Mouse (Mus musculus) intestine, postnatal 0 days (tissue): Measurements from ENCODE around the gene Zswim4. TPM values are rescaled to one million over a fixed set of nuclear protein-coding genes. Genes with fewer than 3 reads are reported as not detected.

Source experiments
- ATAC-seq: fragments of 200-750 bp; cut with Nextera tagmentation; 2 replicates; pipeline ENCODE4 v1.8.0; 2017; ENCODE audit warnings: mild to moderate bottlenecking, moderate TSS enrichment, moderate library complexity
- H3K27ac ChIP-seq: fragments of 300-500 bp; sonication (generic); 2 replicates; pipeline ENCODE4 v1.5.1; 2014; ENCODE audit warnings: mild to moderate bottlenecking, low read depth, low read length, moderate library complexity
- H3K27me3 ChIP-seq: fragments of 300-500 bp; sonication (generic); replicated peaks from 2 replicates; pipeline ENCODE4 v1.6.1; 2014; ENCODE audit warnings: low read length, mixed read lengths; ENCODE audit not compliant: control insufficient read depth, insufficient read depth
- H3K36me3 ChIP-seq: fragments of 300-500 bp; sonication (generic); 2 replicates; pipeline ENCODE4 v1.6.1; 2014; ENCODE audit warnings: mild to moderate bottlenecking, moderate library complexity; ENCODE audit not compliant: control insufficient read depth, insufficient read depth
- H3K4me1 ChIP-seq: fragments of 300-500 bp; sonication (generic); replicated peaks from 2 replicates; pipeline ENCODE4 v1.6.1; 2014; ENCODE audit warnings: antibody characterized with exemption, low read length, mixed read lengths; ENCODE audit not compliant: control insufficient read depth, insufficient read depth
- H3K4me2 ChIP-seq: fragments of 300-500 bp; sonication (generic); replicated peaks from 2 replicates; pipeline ENCODE4 v1.6.1; 2014; ENCODE audit warnings: low read depth, mild to moderate bottlenecking, moderate library complexity
- H3K4me3 ChIP-seq: fragments of 300-500 bp; sonication (generic); 2 replicates; pipeline ENCODE4 v1.5.1; 2014; ENCODE audit warnings: low read depth, low read length
- H3K9ac ChIP-seq: fragments of 300-500 bp; sonication (generic); 2 replicates; pipeline ENCODE4 v1.6.1; 2014; ENCODE audit warnings: mild to moderate bottlenecking, low read depth, low read length
- H3K9me3 ChIP-seq: fragments of 300-500 bp; sonication (generic); 2 replicates; pipeline ENCODE4 v1.6.1; 2016; ENCODE audit warnings: mixed run types; ENCODE audit not compliant: control insufficient read depth
- CTCF ChIP-seq: sonication (generic); IDR thresholded peaks from 2 replicates; pipeline ENCODE4 v1.5.1; 2016; ENCODE audit warnings: low read depth, mild to moderate bottlenecking, control low read depth, antibody characterized with exemption, moderate library complexity
- WGBS: fragments of 180-500 bp; shearing (Covaris S2); extraction: QIAGEN DNeasy Blood & Tissue Kit; methylation state at CpG from one replicate; pipeline ENCODE4 v1.1.7; 2014; 5-methylcytosine and 5-hydroxymethylcytosine counted together
- polyA plus RNA-seq: library from polyadenylated mRNA; unstranded; fragments of >200 nt; fragmentation: Nextera tagmentation; extraction: Ambion mirVana; gene quantifications from 2 replicates; pipeline ENCODE4 v1.2.1, GENCODE M21; 2015

Gene Zswim4
- polyA plus RNA-seq, 1 experiment from 2014 or later, result 3.7 TPM

DNA sequence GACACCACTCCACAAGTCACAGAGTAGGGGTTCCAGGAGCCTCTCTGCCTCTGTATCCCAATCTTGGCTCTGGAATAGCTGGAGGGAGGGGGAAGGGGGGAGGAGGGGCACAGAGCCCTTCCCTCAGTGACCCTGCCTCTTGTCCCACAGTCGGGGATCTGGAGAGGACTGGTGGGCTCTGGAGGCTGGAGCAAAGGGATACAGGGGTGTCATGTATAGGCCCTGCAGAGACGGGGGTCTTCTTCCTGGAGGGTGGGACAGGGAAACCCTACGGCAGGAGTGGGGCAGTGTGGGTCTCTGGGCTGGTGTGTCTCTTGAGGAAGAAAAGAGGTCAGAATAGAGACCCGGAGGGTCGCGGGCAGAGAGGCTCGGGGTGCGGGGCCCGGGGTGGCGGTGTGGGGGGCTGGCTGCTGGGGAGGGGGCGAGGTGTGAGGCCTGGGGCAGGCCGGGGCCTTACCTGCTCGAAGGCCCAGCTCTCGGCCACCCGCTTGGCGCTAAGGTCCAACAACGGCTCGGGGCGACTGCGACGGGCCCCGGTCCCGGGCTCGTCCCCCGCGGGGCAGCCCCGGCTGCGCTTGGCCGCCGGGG, 351 bp downstream of the Zswim4 start:
- Histone ChIP-seq H3K36me3 (no peaks in the 10 kb centered on the region), H3K4me2 (peak overlapping the region; percentile 96), H3K27me3 (no peaks in the 10 kb centered on the region), H3K4me1 (0 out of 2 replicates have a peak, but pooled peaks cover 6% of the 10 kb centered on the region), H3K27ac (peak overlapping the region; percentile 29; the same call in 1 of the 2 replicates), H3K9me3 (no peaks in the 10 kb centered on the region), H3K9ac (peak overlapping the region; percentile 89), H3K4me3 (peak overlapping the region; percentile 89)
- peak; percentile 11 for ATAC-seq
- under 1% methylated on average over 27 of the region's 30 CpGs for WGBS
- no peak for TF ChIP-seq CTCF

DNA sequence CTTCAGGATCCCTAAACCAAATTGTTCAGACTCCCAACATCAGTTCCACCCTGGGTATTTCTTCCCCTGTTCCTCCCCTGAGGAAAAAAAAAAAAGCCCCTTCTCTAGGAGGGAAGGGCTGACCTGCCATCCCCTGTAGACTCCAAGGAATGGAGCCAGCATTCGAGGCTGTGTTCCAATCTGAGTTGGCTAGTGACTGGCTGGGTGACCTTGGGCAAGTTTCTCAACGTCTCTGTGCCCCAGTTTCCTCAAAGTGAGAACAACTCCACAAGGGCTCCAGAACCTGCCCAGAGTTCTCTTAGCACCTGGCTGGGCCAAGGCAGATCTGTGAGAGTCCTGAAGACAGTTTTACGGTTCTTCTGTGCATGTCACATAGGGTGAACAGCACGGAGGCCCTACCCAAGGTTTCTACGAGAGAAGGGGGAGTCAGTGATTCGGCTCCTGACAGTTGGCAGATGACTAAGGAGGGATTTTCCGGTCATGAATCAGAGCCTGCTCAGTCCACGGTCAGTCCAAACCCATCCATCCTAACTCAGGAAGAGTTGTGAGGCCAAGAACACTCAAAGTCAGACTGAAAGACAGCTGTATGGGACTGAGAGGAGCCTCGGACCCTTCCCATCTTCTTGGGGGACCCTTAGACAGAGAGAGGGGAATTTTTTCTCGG, 977 bp downstream of the Zswim4 start:
- WGBS, result 12% methylated on average over 10 of the region's 10 CpGs
- Histone ChIP-seq H3K27me3 (no peaks in the 10 kb centered on the region), H3K27ac (no peak overlapping the region), H3K4me1 (0 out of 2 replicates have a peak, but pooled peaks cover 6% of the 10 kb centered on the region), H3K4me2 (peak overlapping the region; percentile 96), H3K9me3 (no peaks in the 10 kb centered on the region), H3K9ac (peak overlapping the region; percentile 89), H3K4me3 (peak overlapping the region; percentile 89), H3K36me3 (peaks cover 2% of the 10 kb centered on the region)
- no peak for ATAC-seq
- no peak for TF ChIP-seq CTCF

DNA sequence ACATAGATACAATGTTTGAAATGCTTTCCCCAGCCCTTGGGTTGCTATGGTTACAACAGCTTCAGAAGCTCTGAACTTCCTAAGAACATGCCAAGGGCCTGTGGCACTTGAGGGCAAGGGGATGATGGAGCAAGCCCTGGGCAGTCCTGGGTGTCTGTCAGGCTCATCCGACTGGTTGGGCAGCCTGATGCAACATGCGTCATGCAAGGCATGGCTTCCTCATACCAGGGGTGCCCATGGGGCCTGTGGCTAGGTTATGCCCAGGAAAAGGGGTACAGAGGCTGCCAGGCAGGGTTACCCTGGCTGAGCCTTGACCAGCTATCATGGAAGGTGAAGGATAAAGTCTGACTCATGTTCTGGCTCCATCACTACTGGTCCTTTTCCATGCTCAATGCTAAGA, 3.8 kb downstream of the Zswim4 start:
- no peak overlapping the region for H3K4me2 ChIP-seq
- WGBS, result 91% methylated on average over 2 of the region's 2 CpGs
- H3K27me3 ChIP-seq, result no peaks in the 10 kb centered on the region
- H3K4me3 ChIP-seq, result no peak overlapping the region
- no peaks in the 10 kb centered on the region for H3K9me3 ChIP-seq
- H3K27ac ChIP-seq, result no peak overlapping the region
- H3K9ac ChIP-seq, result no peak overlapping the region
- no peak for TF ChIP-seq CTCF
- H3K4me1 ChIP-seq, result 0 out of 2 replicates have a peak, but pooled peaks cover 6% of the 10 kb centered on the region
- H3K36me3 ChIP-seq, result peaks cover 31% of the 10 kb centered on the region
- no peak for ATAC-seq

DNA sequence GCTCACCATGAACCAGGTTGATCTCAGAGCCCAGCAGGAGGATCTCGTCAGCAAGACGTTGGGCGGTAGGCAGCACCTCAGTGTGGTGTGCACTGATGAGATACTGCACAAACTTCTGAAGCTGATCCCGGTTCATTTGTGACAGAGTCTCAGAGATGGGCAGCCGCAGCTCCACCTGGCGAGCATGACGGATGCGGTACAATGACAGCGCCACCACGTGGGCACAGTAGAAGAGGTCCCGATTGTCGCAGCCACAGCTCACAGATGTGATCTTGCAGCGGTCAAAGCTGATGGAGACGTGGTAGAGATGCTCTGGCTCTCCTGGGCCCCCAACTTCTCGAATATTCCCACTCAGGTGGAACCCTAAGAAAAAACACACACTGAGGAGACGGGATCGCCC, 6.1 kb downstream of the Zswim4 start:
- Histone ChIP-seq H3K9me3 (no peaks in the 10 kb centered on the region), H3K36me3 (peaks cover 53% of the 10 kb centered on the region), H3K4me2 (no peak overlapping the region), H3K27ac (no peak overlapping the region), H3K9ac (no peak overlapping the region), H3K27me3 (no peaks in the 10 kb centered on the region), H3K4me3 (no peak overlapping the region), H3K4me1 (no peaks in the 10 kb centered on the region)
- TF ChIP-seq CTCF, result peak; percentile 57
- ATAC-seq, result no peak
- 82% methylated on average over 17 of the region's 17 CpGs for WGBS

DNA sequence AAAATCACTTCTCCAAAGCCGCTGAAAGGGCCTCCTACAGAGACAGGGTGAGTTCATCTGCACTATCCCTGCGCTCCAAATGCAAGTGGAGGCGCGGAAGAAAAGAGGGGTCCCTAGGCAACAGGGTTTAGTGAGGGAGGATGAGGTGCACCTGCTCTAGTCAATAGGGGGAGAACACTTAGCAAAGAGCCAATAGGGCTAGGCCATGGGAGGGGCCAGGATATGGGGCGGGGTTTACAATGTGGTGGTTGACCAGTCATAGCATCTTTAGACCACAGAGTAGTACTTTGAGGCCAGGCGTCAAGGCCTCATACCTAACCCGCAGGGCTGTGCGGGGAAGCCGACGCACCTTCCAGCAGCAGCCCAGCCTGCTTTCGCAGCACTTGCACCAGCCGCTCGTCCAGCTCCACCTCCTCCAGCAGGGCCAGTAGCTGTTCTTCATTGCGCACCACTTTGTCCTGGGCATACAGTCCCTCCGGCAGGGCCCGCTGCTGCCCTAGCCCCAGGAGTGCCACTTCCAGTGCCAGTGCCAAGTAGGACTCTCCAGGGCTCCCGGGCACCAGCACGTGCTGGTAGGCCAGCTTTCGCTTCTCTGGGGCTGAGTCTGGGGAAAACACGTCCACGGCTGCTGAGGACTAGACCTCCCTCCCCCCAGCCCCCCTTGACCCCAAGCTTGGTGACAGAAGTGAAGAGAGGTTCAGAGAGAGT, 13.4 kb downstream of the Zswim4 start:
- ATAC-seq, result no peak
- peaks cover 64% of the 10 kb centered on the region for H3K36me3 ChIP-seq
- H3K9ac ChIP-seq, result no peak overlapping the region
- no peak for TF ChIP-seq CTCF
- 88% methylated on average over 21 of the region's 21 CpGs for WGBS
- no peak overlapping the region for H3K4me2 ChIP-seq
- no peaks in the 10 kb centered on the region for H3K4me1 ChIP-seq
- no peaks in the 10 kb centered on the region for H3K27me3 ChIP-seq
- no peak overlapping the region for H3K4me3 ChIP-seq
- H3K9me3 ChIP-seq, result no peaks in the 10 kb centered on the region
- no peak overlapping the region for H3K27ac ChIP-seq

DNA sequence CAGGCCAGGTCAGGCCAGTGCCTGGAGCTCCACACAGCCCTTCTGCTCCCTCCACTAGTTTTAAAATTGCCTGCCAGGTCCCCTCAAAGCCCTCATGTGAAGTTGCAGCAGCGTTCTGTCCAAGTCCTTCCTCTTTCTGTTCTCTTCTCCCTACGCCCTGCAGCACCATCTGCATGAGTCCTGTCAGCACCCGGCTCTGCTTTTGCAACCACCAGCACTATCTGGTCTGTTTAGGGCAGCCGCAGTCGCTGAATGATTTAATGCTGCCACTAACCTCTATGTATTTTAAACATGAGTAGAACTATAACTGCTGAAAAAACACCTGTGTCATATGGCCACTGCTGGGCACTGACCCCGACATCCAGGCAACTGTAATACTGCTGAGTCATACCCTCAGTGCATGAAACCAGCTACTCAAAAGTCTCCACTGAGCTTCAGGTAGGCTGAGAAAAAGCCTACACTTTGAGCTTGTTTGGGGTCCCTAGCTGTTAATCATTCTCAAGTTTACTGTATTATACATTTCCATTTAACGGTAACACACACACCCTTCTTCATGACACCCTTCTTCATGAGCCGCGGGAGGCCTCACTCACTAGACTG, 14.2 kb downstream of the Zswim4 start:
- H3K4me3 ChIP-seq, result no peak overlapping the region
- no peak for TF ChIP-seq CTCF
- no peaks in the 10 kb centered on the region for H3K9me3 ChIP-seq
- peaks cover 64% of the 10 kb centered on the region for H3K36me3 ChIP-seq
- no peaks in the 10 kb centered on the region for H3K27me3 ChIP-seq
- no peak overlapping the region for H3K9ac ChIP-seq
- no peak overlapping the region for H3K4me2 ChIP-seq
- no peak overlapping the region for H3K27ac ChIP-seq
- WGBS, result 87% methylated on average over 9 of the region's 9 CpGs
- H3K4me1 ChIP-seq, result no peaks in the 10 kb centered on the region
- ATAC-seq, result no peak
